Mouse (Mus musculus) MEL (cell line): ENCODE measurements around the gene Cbx5. TPM values are rescaled to one million over a fixed set of nuclear protein-coding genes. Genes with fewer than 3 reads are reported as not detected.
A peak's percentile ranks its signal among the peaks of the same experiment; 100 is the strongest.
"Not testable (repeated sequence)": the region's sequence is repeated elsewhere in the genome, so short reads cannot be mapped to it uniquely, and the experiment has no call there.

Source experiments
- DNase-seq: peaks from one replicate; pipeline ENCODE4 v3.0.0; 2011; ENCODE audit warnings: low read depth, low spot score
- H3K27ac ChIP-seq: 2 replicates; pipeline ENCODE4 v1.5.1; 2012; ENCODE audit warnings: low read depth, mild to moderate bottlenecking, control low read depth, low read length, moderate library complexity; ENCODE audit not compliant: control insufficient read depth
- H3K27me3 ChIP-seq, 2 experiments: fragments of 150-350 bp in 1 of 2; sonication (generic) in 1 of 2; 2 replicates each; pipeline ENCODE4 v1.6.1; 2012; ENCODE audit warnings: low read length in 2 of 2, mild to moderate bottlenecking in 2 of 2, improper control_type of control experiment in 1 of 2, moderate library complexity in 1 of 2; ENCODE audit not compliant: insufficient read depth in 2 of 2, control insufficient read depth in 1 of 2
- H3K36me3 ChIP-seq, 2 experiments: 2 replicates each; pipeline ENCODE4 v1.6.1; 2012 to 2014; ENCODE audit warnings: low read length in 2 of 2, improper control_type of control experiment in 1 of 2, inconsistent platforms in 1 of 2, mild to moderate bottlenecking in 1 of 2; ENCODE audit not compliant: insufficient read depth in 2 of 2, control insufficient read depth in 1 of 2
- H3K4me1 ChIP-seq, 2 experiments: fragments of 150-350 bp in 1 of 2; sonication (generic) in 1 of 2; 2 replicates each; pipeline ENCODE4 v1.6.1; 2012; ENCODE audit warnings: low read length in 2 of 2, improper control_type of control experiment in 1 of 2, mild to moderate bottlenecking in 1 of 2; ENCODE audit not compliant: insufficient read depth in 2 of 2, control insufficient read depth in 1 of 2
- H3K4me3 ChIP-seq, 2 experiments: fragments of 150-350 bp in 1 of 2; sonication (generic) in 1 of 2; 2 replicates each; pipeline ENCODE4 v1.5.1; 2012; ENCODE audit warnings: low read depth in 2 of 2, low read length in 2 of 2, mild to moderate bottlenecking in 2 of 2, moderate library complexity in 2 of 2, control low read depth in 1 of 2, improper control_type of control experiment in 1 of 2; ENCODE audit not compliant: control insufficient read depth in 1 of 2, insufficient read depth in 1 of 2
- H3K79me2 ChIP-seq: 2 replicates; pipeline ENCODE4 v1.6.1; 2012; ENCODE audit warnings: mild to moderate bottlenecking, low read length, moderate library complexity; ENCODE audit not compliant: control insufficient read depth, poor library complexity, insufficient read depth
- H3K9ac ChIP-seq: 2 replicates; pipeline ENCODE4 v1.6.1; 2012; ENCODE audit warnings: low read depth, mild to moderate bottlenecking, control low read depth, low read length, moderate library complexity; ENCODE audit not compliant: control insufficient read depth, poor library complexity, severe bottlenecking
- H3K9me3 ChIP-seq: fragments of 150-350 bp; sonication (generic); replicated peaks from 2 replicates; pipeline ENCODE4 v1.6.1; 2012; ENCODE audit warnings: mild to moderate bottlenecking, low read length, improper control_type of control experiment, moderate library complexity; ENCODE audit not compliant: insufficient read depth
- CHD1 ChIP-seq: IDR thresholded peaks from 2 replicates; pipeline ENCODE4 v1.6.1; 2012; ENCODE audit warnings: low read depth, mild to moderate bottlenecking, inconsistent platforms, low read length, improper control_type of control experiment
- CHD2 ChIP-seq: IDR thresholded peaks from 2 replicates; pipeline ENCODE4 v1.6.1; 2011; ENCODE audit warnings: low read length, improper control_type of control experiment
- E2F4 ChIP-seq: IDR thresholded peaks from 2 replicates; pipeline ENCODE4 v1.6.1; 2011; ENCODE audit warnings: low read depth, low read length, improper control_type of control experiment, borderline replicate concordance
- ELF1 ChIP-seq: IDR thresholded peaks from 2 replicates; pipeline ENCODE4 v1.6.1; 2014; ENCODE audit warnings: low read depth, mild to moderate bottlenecking, inconsistent platforms, low read length, improper control_type of control experiment, moderate library complexity
- GABPA ChIP-seq: IDR thresholded peaks from 2 replicates; pipeline ENCODE4 v1.6.1; 2012; ENCODE audit warnings: low read depth, mild to moderate bottlenecking, inconsistent platforms, low read length, improper control_type of control experiment, moderate library complexity
- GATA1 ChIP-seq: IDR thresholded peaks from 2 replicates; pipeline ENCODE4 v1.6.1; 2011; ENCODE audit warnings: low read depth, low read length, improper control_type of control experiment
- JUND ChIP-seq: IDR thresholded peaks from 2 replicates; pipeline ENCODE4 v1.6.1; 2011; ENCODE audit warnings: low read depth, mild to moderate bottlenecking, improper control_type of control experiment, low read length
- KAT2A ChIP-seq: conservative IDR thresholded peaks from 2 replicates; pipeline ENCODE4 v1.6.1; 2012; ENCODE audit warnings: low read depth, low read length, improper control_type of control experiment, inconsistent platforms
- MAFK ChIP-seq: IDR thresholded peaks from 2 replicates; pipeline ENCODE4 v1.6.1; 2011; ENCODE audit warnings: low read depth, mild to moderate bottlenecking, low read length, improper control_type of control experiment, borderline replicate concordance
- MAX ChIP-seq: IDR thresholded peaks from 2 replicates; pipeline ENCODE4 v1.6.1; 2011; ENCODE audit warnings: low read length, improper control_type of control experiment
- MXI1 ChIP-seq: IDR thresholded peaks from 2 replicates; pipeline ENCODE4 v1.6.1; 2011; ENCODE audit warnings: mild to moderate bottlenecking, low read depth, low read length, improper control_type of control experiment
- MYB ChIP-seq: IDR thresholded peaks from 2 replicates; pipeline ENCODE4 v1.6.1; 2011; ENCODE audit warnings: mild to moderate bottlenecking, low read depth, low read length, improper control_type of control experiment
- NRF1 ChIP-seq: IDR thresholded peaks from 2 replicates; pipeline ENCODE4 v1.6.1; 2014; ENCODE audit warnings: low read depth, mild to moderate bottlenecking, inconsistent platforms, low read length, improper control_type of control experiment, moderate library complexity; ENCODE audit not compliant: poor library complexity, insufficient read depth, severe bottlenecking
- POLR2A ChIP-seq, 2 experiments: IDR thresholded peaks; 2 replicates each; pipeline ENCODE4 v1.6.1; 2011 to 2012; ENCODE audit warnings: low read length in 2 of 2, mild to moderate bottlenecking in 2 of 2, control low read depth in 1 of 2, improper control_type of control experiment in 1 of 2, low read depth in 1 of 2, moderate library complexity in 1 of 2; ENCODE audit not compliant: control insufficient read depth in 1 of 2, insufficient read depth in 1 of 2, poor library complexity in 1 of 2
- SIN3A ChIP-seq: IDR thresholded peaks from 2 replicates; pipeline ENCODE4 v1.6.1; 2012; ENCODE audit warnings: low read length, improper control_type of control experiment, inconsistent platforms
- SMC3 ChIP-seq: IDR thresholded peaks from 2 replicates; pipeline ENCODE4 v1.6.1; 2011; ENCODE audit warnings: low read depth, low read length, improper control_type of control experiment
- TCF12 ChIP-seq: IDR thresholded peaks from 2 replicates; pipeline ENCODE4 v1.6.1; 2014; ENCODE audit warnings: low read depth, mild to moderate bottlenecking, inconsistent platforms, low read length, improper control_type of control experiment, moderate library complexity
- UBTF ChIP-seq: IDR thresholded peaks from 2 replicates; pipeline ENCODE4 v1.6.1; 2012; ENCODE audit warnings: low read depth, mild to moderate bottlenecking, inconsistent platforms, low read length, improper control_type of control experiment, moderate library complexity, borderline replicate concordance; ENCODE audit not compliant: insufficient read depth
- USF1 ChIP-seq: IDR thresholded peaks from 2 replicates; pipeline ENCODE4 v1.6.1; 2014; ENCODE audit warnings: low read depth, mild to moderate bottlenecking, inconsistent platforms, low read length, improper control_type of control experiment, moderate library complexity
- ZC3H11A ChIP-seq: IDR thresholded peaks from 2 replicates; pipeline ENCODE4 v1.6.1; 2012; ENCODE audit warnings: low read depth, mild to moderate bottlenecking, inconsistent platforms, low read length, improper control_type of control experiment
- ZKSCAN1 ChIP-seq: IDR thresholded peaks from 2 replicates; pipeline ENCODE4 v1.6.1; 2012; ENCODE audit warnings: low read depth, mild to moderate bottlenecking, inconsistent platforms, low read length, improper control_type of control experiment, moderate library complexity
- polyA plus RNA-seq, 2 experiments: library from polyadenylated mRNA; stranded (reverse) in 1 of 2; unstranded in 1 of 2; fragments of >175 nt in 1 of 2; fragments of >200 nt in 1 of 2; gene quantifications; 2 replicates each; pipeline versions ENCODE4 v1.2.1 to v1.2.4; 2012; ENCODE audit warnings: low replicate concordance in 2 of 2, low read depth in 1 of 2; ENCODE audit not compliant: insufficient read length in 2 of 2, insufficient read depth in 1 of 2, missing spikeins in 1 of 2
- total RNA-seq: library from RNA; depleted of rRNA; stranded (reverse); fragments of 300-350 nt; gene quantifications from 2 replicates; pipeline ENCODE4 v1.2.3, GENCODE M21; 2012

Cbx5 gene
- total and polyA plus RNA-seq, 3 experiments, result 39.8 to 67.1 (median 42.4) TPM

- H3K36me3 ChIP-seq, result peaks cover 0 to 13% of the 10 kb centered on the region in 2 experiments
- H3K79me2 ChIP-seq, result peaks cover 50% of the 10 kb centered on the region
- TF ChIP-seq CHD1 (peak; percentile 22; the same call in 1 of the 2 replicates), JUND (no peak), MXI1 (0 out of 2 replicates have a peak, but pooled peaks have one; percentile 14)
- no peaks in the 10 kb centered on the region for H3K4me1 ChIP-seq
- no peaks in the 10 kb centered on the region for H3K27me3 ChIP-seq
- DNase-seq, result peak; percentile 34
- peak overlapping the region; percentile 98 for H3K9ac ChIP-seq
- no peaks in the 10 kb centered on the region for H3K9me3 ChIP-seq
- peak overlapping the region; percentile 82 for H3K27ac ChIP-seq
- peak overlapping the region; percentile 69 to 80 for H3K4me3 ChIP-seq
Observed at GRCm38 (mm10) chr15:103242885-103243284, 3.3 kb upstream of the Cbx5 start.

GRCm38 (mm10) chr15:103241071-103242018, 1.7 kb upstream of the Cbx5 start:
- Histone ChIP-seq H3K9ac (peak overlapping the region; percentile 98), H3K36me3 (peaks cover 0 to 23% of the 10 kb centered on the region in 2 experiments), H3K27ac (peak overlapping the region; percentile 82), H3K79me2 (peaks cover 65% of the 10 kb centered on the region), H3K4me3 (peak overlapping the region; percentile 69 to 98)
- DNase-seq, result peak; percentile 34
- not testable (repeated sequence) for H3K9me3 ChIP-seq, H3K4me1 ChIP-seq, H3K27me3 ChIP-seq
- peak; percentile 36; the same call in 1 of the 2 replicates for TF ChIP-seq SIN3A

GRCm38 (mm10) chr15:103240160-103241028, 778 bp upstream of the Cbx5 start, which contains the start of gene Hnrnpa1:
Hnrnpa1 (plus strand) TSS chr15:103240432.
- Histone ChIP-seq H3K4me3 (peak within 1 kb of the TSS; percentile 71 to 98), H3K36me3 (peaks cover 0 to 23% of the 10 kb centered on the region in 2 experiments), H3K27me3 (no peaks in the 10 kb centered on the region), H3K27ac (peak within 1 kb of the TSS; percentile 99), H3K79me2 (peaks cover 69% of the 10 kb centered on the region), H3K9ac (peak within 1 kb of the TSS; percentile 100), H3K4me1 (0 out of 4 replicates have a peak, but pooled peaks cover 0 to 2% of the 10 kb centered on the region in 2 experiments), H3K9me3 (no peaks in the 10 kb centered on the region)
- peak; percentile 95 for DNase-seq
- TF ChIP-seq KAT2A, result peak; percentile 16
- no peak for TF ChIP-seq UBTF
- TF ChIP-seq NRF1, result peak; percentile 78
- TF ChIP-seq SMC3, result no peak
- TF ChIP-seq MAFK, result no peak
- TF ChIP-seq GABPA, result no peak
- no peak for TF ChIP-seq MYB
- peak; percentile 95 for TF ChIP-seq MAX
- TF ChIP-seq E2F4, result no peak
- TF ChIP-seq ZC3H11A, result no peak
- TF ChIP-seq POLR2A (IDR thresholded peaks at IDR 0.05; ENCODE audit: control insufficient read depth in 1 of 2, insufficient read depth in 1 of 2, low read depth in 1 of 2, low read length in 2 of 2, poor library complexity in 1 of 2), result peak; percentile 36 to 93
- no peak; the same call in none of the 2 replicates for TF ChIP-seq GATA1
- peak; percentile 54; the same call in 1 of the 2 replicates for TF ChIP-seq USF1
- peak; percentile 50; the same call in 1 of the 2 replicates for TF ChIP-seq TCF12
- TF ChIP-seq CHD1, result 0 out of 2 replicates have a peak, but pooled peaks have one; percentile 64
- TF ChIP-seq CHD2, result peak; percentile 18; the same call in 1 of the 2 replicates
- TF ChIP-seq ZKSCAN1, result no peak
- TF ChIP-seq ELF1, result no peak
